Mouse (Mus musculus) lung, adult 2 months (tissue): ENCODE measurements at regions not wholly inside any gene's neighbourhood (a gene's known extent, or its start where the extent isn't known, plus 50 kb on each side); places are given as distances from the start of the nearest gene placed in this dataset.

Source experiments
- DNase-seq: peaks from one replicate; pipeline ENCODE4 v3.0.0; 2022
- H3K4me1 ChIP-seq: fragments of 200-500 bp; 2 replicates; pipeline ENCODE4 v1.6.1; 2011; ENCODE audit warnings: low read length; ENCODE audit not compliant: control insufficient read depth, insufficient read depth
- H3K4me3 ChIP-seq: fragments of 200-500 bp; replicated peaks from 2 replicates; pipeline ENCODE3; 2011; ENCODE audit warnings: low read depth, mild to moderate bottlenecking, control low read depth, low read length; ENCODE audit errors: extremely low read depth
- CTCF ChIP-seq: fragments of 200-500 bp; IDR thresholded peaks from 2 replicates; pipeline ENCODE4 v1.5.1; 2011; ENCODE audit warnings: mild to moderate bottlenecking, low read length, control low read depth; ENCODE audit not compliant: insufficient read depth
- POLR2A ChIP-seq: fragments of 200-500 bp; IDR thresholded peaks from 2 replicates; pipeline ENCODE4 v1.6.1; 2011; ENCODE audit warnings: low read depth, mild to moderate bottlenecking, control low read depth, low read length, borderline replicate concordance; ENCODE audit errors: extremely low read depth
- WGBS: fragments of 180-500 bp; shearing (Covaris S2); methylation state at CpG from one replicate; pipeline ENCODE4 v1.1.7; 2018; 5-methylcytosine and 5-hydroxymethylcytosine counted together

DNA sequence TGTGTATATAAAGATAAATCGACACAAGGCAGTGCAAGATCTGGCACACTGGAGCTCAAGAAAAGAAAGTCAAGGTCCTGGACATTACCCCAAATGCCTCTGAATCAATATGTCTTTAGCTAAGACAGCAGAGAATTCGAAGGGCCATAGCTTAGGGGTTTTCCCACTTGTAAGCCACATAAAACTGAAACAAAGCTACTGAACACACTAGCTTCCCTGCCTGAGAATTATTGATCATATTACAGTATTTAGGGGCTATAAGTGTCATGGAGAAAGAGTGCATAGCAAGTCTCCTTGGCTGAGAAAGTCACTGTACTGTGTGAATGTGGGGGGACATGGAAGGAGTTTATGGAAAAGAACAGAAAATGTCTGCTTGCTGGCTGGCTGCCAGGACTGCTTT, 207.3 kb upstream of the Htr1f start:
- Histone ChIP-seq H3K4me3 (no peak overlapping the region), H3K4me1 (no peaks in the 10 kb centered on the region)
- no peak for DNase-seq
- TF ChIP-seq CTCF (no peak), POLR2A (no peak)
- WGBS = 53% methylated on average over 2 of the region's 2 CpGs

DNA sequence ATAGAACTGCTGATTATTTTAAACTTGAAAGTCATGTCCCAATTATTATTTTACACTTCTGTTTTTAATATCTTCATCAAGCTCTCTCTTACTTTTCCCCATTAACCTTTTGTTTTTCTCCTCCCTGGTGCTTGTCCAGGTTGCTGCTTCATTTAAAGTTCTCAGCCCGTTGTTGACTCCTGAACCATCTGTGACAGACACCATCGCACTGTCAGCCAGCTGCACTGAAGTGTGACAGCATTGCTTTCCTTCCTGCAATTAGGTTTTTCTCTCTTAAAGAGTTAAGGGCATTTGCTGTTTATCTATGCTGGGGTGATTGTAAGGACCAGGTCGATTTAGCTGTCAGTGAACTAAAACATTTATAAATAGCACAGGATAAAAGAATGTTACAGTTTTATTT, 205.3 kb upstream of the Pou1f1 start:
- DNase-seq = no peak
- no peak for TF ChIP-seq POLR2A
- TF ChIP-seq CTCF = no peak
- WGBS = 32% methylated on average over 3 of the region's 3 CpGs
- Histone ChIP-seq H3K4me1 (no peaks in the 10 kb centered on the region), H3K4me3 (no peak overlapping the region)

DNA sequence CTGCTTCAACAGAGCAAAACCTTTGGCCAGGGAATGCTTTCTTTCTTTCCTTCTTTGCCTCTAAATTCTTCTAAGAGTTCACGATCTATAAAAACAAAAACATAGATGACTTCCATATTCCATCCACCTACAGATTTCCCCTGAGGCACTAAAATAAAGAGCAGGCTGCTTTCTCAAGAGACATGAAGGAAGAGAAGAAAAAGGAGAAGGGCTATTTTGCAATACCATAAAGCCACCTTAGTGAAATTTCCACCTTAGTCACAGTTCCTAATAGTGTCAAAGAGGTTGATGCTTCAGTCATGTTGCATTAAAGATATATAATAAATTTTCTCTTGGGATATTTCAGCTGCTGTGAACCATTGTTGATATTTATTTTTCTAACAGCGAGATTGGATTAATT, 187.9 kb upstream of the Pou1f1 start:
- DNase-seq = no peak
- Histone ChIP-seq H3K4me1 (no peaks in the 10 kb centered on the region), H3K4me3 (no peak overlapping the region)
- TF ChIP-seq CTCF (no peak), POLR2A (no peak)
- 84% methylated on average over 2 of the region's 2 CpGs for WGBS

DNA sequence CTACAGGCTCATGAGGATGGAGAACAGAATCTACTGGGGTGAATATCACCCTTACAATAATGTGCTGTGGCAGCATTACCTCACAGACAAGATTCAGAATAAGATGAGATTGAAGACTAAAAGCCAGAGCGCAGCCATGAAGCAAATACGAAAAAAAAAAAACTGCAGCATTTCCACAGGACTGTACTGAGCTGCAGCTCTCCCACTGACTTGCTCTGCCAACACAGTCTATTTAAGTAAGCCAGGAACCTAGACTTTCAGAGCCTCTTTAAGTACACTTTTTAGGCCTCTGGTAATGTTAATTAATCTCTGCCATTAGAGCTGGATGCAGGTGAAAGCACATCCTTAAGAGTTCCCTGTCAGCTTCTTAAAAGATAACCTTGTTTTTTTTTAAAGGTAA, 181.1 kb upstream of the Pou1f1 start:
- WGBS = 94% methylated on average over 2 of the region's 2 CpGs
- Histone ChIP-seq H3K4me1 (no peaks in the 10 kb centered on the region), H3K4me3 (no peak overlapping the region)
- no peak for TF ChIP-seq CTCF
- TF ChIP-seq POLR2A = no peak
- no peak for DNase-seq

DNA sequence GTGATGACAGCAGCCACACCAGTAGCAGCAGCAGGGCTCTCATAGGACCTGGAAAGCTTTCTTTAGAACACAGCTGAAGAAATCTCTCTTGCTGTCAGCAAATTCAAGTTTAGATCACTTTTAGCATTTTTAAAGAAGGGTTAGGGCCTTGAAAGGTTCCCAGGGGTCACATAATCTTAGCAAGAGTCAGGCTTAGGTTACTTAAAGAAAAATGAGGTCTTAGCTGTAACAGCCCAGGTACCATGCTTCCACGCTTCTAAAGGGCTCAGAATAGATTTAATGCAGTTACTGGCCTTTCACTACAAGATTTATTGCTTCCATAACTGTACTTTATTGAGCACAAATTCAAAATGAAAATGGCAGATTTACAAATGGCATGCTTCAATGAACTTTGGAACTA, 160.4 kb upstream of the Pou1f1 start:
- 88% methylated on average over 1 of the region's 1 CpGs for WGBS
- no peak overlapping the region for H3K4me3 ChIP-seq
- TF ChIP-seq POLR2A = no peak
- TF ChIP-seq CTCF = no peak
- no peak for DNase-seq
- no peaks in the 10 kb centered on the region for H3K4me1 ChIP-seq

DNA sequence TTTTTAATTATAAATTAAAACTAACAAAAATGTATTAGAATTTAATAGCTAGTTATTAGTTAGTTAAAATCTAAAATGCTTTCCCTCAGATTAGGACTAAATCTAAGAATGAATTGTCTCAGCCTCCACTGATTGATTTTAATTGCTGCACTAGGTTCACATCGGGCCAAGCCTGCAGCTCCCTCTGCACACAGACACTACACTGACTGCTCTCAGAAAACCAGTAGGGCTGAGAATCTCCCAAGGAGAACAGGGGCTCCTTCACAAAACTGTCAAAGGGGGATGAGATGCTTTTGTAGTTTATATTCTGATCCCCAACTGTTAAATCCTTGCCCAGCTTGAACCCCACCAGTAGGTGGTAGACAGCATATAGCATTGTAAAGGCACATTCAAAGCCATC, 151.0 kb upstream of the Pou1f1 start:
- DNase-seq = no peak
- H3K4me1 ChIP-seq = no peaks in the 10 kb centered on the region
- 62% methylated on average over 1 of the region's 1 CpGs for WGBS
- no peak for TF ChIP-seq CTCF
- no peak overlapping the region for H3K4me3 ChIP-seq

DNA sequence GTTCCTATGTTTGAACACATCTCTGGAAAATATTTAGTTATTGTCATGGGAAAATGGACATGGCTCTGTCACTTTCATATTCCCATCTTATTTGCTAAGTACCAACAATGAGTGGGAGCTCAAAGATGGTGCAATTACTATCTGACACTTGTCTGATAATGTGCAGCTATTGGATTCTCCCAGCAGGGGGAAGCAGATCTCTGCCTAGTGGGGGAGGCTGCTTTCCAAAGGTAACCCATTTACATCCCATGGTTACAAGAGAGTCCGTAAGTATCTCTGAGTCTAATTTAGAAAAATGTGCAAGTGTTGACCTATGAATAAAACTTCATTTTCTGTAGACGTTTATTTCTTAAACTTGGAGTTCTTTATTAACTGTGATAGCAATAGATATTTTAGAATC, 149.4 kb upstream of the Pou1f1 start:
- DNase-seq = no peak
- H3K4me3 ChIP-seq = no peak overlapping the region
- WGBS = 43% methylated on average over 2 of the region's 2 CpGs
- TF ChIP-seq POLR2A (no peak), CTCF (peak; percentile 44)
- no peaks in the 10 kb centered on the region for H3K4me1 ChIP-seq

DNA sequence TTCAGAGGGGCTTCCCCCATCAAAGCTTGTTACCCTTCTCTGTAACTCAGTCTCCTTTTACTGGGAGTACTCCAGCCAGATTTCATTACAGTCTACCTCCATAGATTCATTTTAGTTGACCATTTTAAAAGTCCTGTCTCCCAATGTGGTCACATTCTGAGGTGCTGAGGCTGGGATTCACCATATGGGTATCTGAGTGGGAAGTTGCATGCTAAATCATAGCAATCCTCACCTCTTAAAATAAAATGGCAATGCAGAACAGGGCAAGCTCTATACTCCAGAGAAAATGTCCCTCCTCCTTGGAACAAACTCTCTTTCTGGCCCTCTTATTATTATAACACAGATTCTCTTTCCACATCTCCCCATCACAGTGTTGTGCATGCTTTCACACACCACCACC, 143.8 kb upstream of the Pou1f1 start:
- TF ChIP-seq CTCF (no peak), POLR2A (no peak)
- no peak for DNase-seq
- H3K4me1 ChIP-seq = no peaks in the 10 kb centered on the region
- H3K4me3 ChIP-seq = no peak overlapping the region

DNA sequence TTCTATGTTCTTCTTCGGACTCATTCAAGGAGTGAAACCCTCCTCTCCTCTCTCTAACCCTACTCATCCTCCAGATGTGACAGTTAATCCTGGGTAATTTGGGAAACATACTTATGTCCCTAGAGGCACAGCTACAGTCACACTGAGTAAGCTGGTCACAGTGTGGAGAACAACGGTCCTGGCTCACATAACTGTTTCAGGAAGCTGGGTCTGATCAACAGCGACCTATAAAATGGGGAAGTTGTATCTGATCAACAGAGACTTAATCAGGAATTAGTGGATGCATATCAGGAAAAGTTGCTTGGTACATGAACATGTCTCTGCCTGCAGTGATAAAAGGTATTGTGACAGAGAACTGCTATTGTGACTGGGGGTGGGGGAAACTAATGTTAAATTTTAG, 142.0 kb upstream of the Pou1f1 start:
- H3K4me3 ChIP-seq = no peak overlapping the region
- no peaks in the 10 kb centered on the region for H3K4me1 ChIP-seq
- WGBS = 62% methylated on average over 3 of the region's 3 CpGs
- TF ChIP-seq CTCF (no peak), POLR2A (no peak)
- no peak for DNase-seq

DNA sequence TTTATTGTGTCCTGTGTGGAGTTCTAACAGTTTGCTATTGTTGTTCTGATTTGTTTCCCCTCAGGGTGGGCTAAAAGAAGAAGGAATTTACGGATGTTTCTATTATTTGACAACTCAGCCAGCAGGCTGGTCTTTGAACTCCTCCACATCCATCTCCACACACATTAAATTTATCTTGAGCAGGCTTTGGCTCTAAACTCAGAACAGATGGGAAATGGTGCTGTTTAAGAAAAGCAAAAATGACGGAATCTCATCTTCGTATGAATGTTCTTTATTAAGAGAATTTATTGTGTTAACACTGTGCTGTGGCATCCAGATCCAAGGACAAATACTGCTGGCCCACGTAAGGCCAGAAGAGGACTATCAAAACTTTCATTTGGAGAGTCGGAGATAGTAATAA, 140.4 kb upstream of the Pou1f1 start:
- Histone ChIP-seq H3K4me1 (no peaks in the 10 kb centered on the region), H3K4me3 (no peak overlapping the region)
- no peak for DNase-seq
- TF ChIP-seq POLR2A = no peak
- TF ChIP-seq CTCF = no peak
- WGBS = 60% methylated on average over 5 of the region's 5 CpGs

DNA sequence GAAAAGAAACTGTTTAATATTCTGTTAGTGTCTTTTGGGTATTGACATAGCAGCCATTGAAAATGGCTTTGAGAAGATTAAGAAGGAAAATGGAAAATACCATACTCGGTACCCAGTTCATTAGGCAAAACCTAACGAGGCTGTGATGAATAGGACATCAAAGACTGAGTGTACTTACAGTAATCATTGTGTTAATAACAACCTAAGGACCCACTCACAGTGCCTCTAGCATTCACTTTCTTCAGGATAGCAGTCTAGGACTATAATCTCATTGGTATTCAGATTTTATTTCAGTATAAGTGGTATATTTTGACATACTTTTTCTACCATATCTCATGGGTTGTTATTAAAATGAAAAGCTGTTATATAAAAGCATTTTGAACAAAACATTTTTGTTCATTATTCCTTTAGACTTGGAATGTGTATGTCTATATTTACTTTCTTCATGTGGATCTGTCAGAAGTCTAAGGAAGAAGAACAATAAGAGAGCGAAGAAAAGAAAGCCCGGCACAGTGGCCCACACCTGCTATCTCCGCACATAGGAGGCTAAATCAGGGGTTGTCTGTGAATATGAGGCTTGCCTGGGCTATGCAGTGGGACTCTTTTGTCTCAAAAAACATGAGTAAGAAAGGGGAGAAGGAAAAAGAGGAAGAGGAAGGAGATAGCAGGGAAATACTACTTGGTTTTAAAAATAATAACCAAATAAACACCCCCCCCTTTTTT, 116.2 kb upstream of the Pou1f1 start:
- TF ChIP-seq CTCF (no peak), POLR2A (no peak)
- DNase-seq = no peak
- 82% methylated on average over 5 of the region's 5 CpGs for WGBS
- no peaks in the 10 kb centered on the region for H3K4me1 ChIP-seq
- H3K4me3 ChIP-seq = no peak overlapping the region
